Mouse (Mus musculus): ENCODE measurements around the gene Mapkapk5. TPM values are rescaled to one million over a fixed set of nuclear protein-coding genes. Genes with fewer than 3 reads are reported as not detected.

Mapkapk5 gene
- polyA plus RNA-seq, 2 experiments, result 60.4 to 110 TPM

DNA sequence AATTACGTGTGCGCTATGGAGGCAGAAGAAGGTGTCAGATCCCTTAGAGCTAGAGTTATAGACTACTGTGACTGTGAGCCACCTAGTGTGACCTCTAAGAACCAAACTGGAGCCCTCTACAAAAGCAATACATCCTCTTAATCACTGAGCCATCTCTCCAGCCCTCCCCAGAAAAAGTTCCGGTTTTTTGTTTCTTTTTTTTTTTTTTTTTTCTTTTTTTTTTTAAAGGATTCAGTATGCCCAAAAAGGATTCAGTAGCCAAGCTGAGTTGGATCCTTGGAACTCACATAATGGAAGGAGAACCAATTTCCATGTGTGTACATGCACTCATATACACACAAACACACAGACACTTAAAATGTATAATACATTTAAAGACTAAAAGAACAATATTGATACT, 2.3 kb downstream of the Mapkapk5 start:
- Histone ChIP-seq H3K27me3 (ENCODE audit: control insufficient read depth, insufficient read depth, low read length) (no peaks in the 10 kb centered on the region), H3K4me2 (replicated peaks; ENCODE audit: low read depth, low read length, severe bottlenecking) (no peak overlapping the region), H3K27ac (replicated peaks; ENCODE audit: low read depth, low read length) (no peak overlapping the region), H3K36me3 (ENCODE audit: control insufficient read depth, insufficient read depth, low read length) (peaks cover 11% of the 10 kb centered on the region), H3K9ac (ENCODE audit: low read depth, low read length, severe bottlenecking) (no peak overlapping the region), H3K9me3 (ENCODE audit: control insufficient read depth, low read length) (no peaks in the 10 kb centered on the region), H3K4me1 (ENCODE audit: control insufficient read depth, insufficient read depth, low read length) (peaks cover 12% of the 10 kb centered on the region), H3K4me3 (replicated peaks; ENCODE audit: low read length) (no peak overlapping the region)
- WGBS, result 79% methylated on average over 3 of the region's 3 CpGs
- TF ChIP-seq POLR2A (IDR thresholded peaks at IDR 0.05; ENCODE audit: borderline replicate concordance, extremely low read depth, insufficient read depth, insufficient read length), result no peak
- DNase-seq (ENCODE audit: low spot score), result no peak
- ATAC-seq (ENCODE audit: low FRiP score, low read depth), result no peak

DNA sequence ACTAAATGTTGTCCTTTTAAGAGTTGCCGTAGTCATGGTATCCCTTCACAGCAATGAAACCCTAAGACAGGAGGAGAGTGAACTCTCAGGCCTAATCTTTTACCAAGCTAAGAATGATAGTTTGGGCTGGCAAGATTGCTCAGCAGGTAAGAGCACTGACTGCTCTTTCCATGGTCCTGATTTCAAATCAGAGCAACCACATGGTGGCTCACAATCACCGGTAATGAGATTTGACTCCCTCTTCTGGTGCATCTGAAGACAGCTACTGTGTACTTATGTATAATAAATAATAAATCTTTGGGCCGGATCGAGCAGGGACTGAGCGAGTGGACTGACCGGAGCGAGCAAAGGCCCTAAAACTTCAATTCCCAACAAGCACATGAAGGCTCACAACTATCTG, 4.5 kb downstream of the Mapkapk5 start:
- peaks cover 7% of the 10 kb centered on the region for H3K4me1 ChIP-seq (ENCODE audit: control insufficient read depth, insufficient read depth, low read length)
- 89% methylated on average over 7 of the region's 7 CpGs for WGBS

DNA sequence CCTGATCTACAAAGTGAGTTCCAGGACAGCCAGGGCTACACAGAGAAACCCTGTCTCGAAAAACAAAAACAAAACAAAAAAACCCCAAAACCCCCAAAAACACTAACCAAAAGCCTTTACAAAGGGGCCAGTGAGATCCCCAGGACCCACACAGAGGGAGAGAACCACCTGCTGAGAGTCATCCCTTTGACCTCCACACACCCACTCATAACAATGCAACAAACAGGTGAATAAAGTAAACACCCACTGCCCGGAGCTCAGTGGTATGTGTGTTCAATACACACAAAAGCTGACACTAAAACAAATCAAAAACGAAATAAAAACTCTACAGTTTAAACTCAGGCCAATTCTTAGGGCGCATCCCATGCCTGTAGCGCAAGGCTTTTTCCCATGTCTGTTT, 5.6 kb downstream of the Mapkapk5 start:
- DNase-seq (ENCODE audit: low spot score) (no peak), ATAC-seq (ENCODE audit: low FRiP score, low read depth) (no peak)
- Histone ChIP-seq H3K36me3 (ENCODE audit: control insufficient read depth, insufficient read depth, low read length) (peaks cover 42% of the 10 kb centered on the region), H3K4me2 (replicated peaks; ENCODE audit: low read depth, low read length, severe bottlenecking) (no peak overlapping the region), H3K4me1 (ENCODE audit: control insufficient read depth, insufficient read depth, low read length) (peaks cover 7% of the 10 kb centered on the region), H3K9me3 (ENCODE audit: control insufficient read depth, low read length) (no peaks in the 10 kb centered on the region), H3K27ac (replicated peaks; ENCODE audit: low read depth, low read length) (no peak overlapping the region), H3K9ac (ENCODE audit: low read depth, low read length, severe bottlenecking) (no peak overlapping the region), H3K4me3 (replicated peaks; ENCODE audit: low read length) (no peak overlapping the region), H3K27me3 (ENCODE audit: control insufficient read depth, insufficient read depth, low read length) (no peaks in the 10 kb centered on the region)
- 95% methylated on average over 5 of the region's 5 CpGs for WGBS
- TF ChIP-seq POLR2A (IDR thresholded peaks at IDR 0.05; ENCODE audit: borderline replicate concordance, extremely low read depth, insufficient read depth, insufficient read length), result no peak

More for the DNA sequence above, 4.5 kb downstream of the Mapkapk5 start:
- no peak for TF ChIP-seq POLR2A (IDR thresholded peaks at IDR 0.05; ENCODE audit: borderline replicate concordance, extremely low read depth, insufficient read depth, insufficient read length)
- no peak for DNase-seq (ENCODE audit: low spot score)
- Histone ChIP-seq H3K9me3 (ENCODE audit: control insufficient read depth, low read length) (no peaks in the 10 kb centered on the region), H3K4me3 (replicated peaks; ENCODE audit: low read length) (no peak overlapping the region), H3K36me3 (ENCODE audit: control insufficient read depth, insufficient read depth, low read length) (peaks cover 30% of the 10 kb centered on the region), H3K27ac (replicated peaks; ENCODE audit: low read depth, low read length) (no peak overlapping the region), H3K27me3 (ENCODE audit: control insufficient read depth, insufficient read depth, low read length) (no peaks in the 10 kb centered on the region), H3K4me2 (replicated peaks; ENCODE audit: low read depth, low read length, severe bottlenecking) (no peak overlapping the region), H3K9ac (ENCODE audit: low read depth, low read length, severe bottlenecking) (no peak overlapping the region)
- no peak for ATAC-seq (ENCODE audit: low FRiP score, low read depth)

DNA sequence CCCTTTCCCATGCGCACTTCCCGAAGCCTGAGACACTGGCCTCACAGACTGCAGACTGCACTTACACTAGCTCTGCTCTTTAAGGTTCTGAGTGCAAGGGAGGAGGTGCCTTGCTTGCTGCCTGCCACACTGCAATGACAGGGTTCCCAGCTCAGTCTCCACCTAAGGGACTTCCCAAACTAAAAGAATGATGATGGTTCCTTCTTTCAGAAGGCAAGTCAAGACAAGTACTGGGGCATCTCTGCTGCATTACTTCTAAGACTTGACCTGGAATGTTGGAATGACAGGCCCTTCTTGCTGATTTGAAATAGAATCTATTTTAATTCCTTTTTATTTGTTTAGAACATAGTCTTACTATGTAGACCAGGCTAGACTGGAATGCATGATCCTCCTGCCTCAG, 8.1 kb downstream of the Mapkapk5 start:
- Histone ChIP-seq H3K4me3 (replicated peaks; ENCODE audit: low read length) (no peak overlapping the region), H3K4me2 (replicated peaks; ENCODE audit: low read depth, low read length, severe bottlenecking) (no peak overlapping the region), H3K9ac (ENCODE audit: low read depth, low read length, severe bottlenecking) (no peak overlapping the region), H3K27me3 (ENCODE audit: control insufficient read depth, insufficient read depth, low read length) (no peaks in the 10 kb centered on the region), H3K9me3 (ENCODE audit: control insufficient read depth, low read length) (no peaks in the 10 kb centered on the region), H3K4me1 (ENCODE audit: control insufficient read depth, insufficient read depth, low read length) (no peaks in the 10 kb centered on the region), H3K36me3 (ENCODE audit: control insufficient read depth, insufficient read depth, low read length) (peaks cover 65% of the 10 kb centered on the region), H3K27ac (replicated peaks; ENCODE audit: low read depth, low read length) (no peak overlapping the region)
- DNase-seq (ENCODE audit: low spot score) (no peak), ATAC-seq (ENCODE audit: low FRiP score, low read depth) (no peak)
- 94% methylated on average over 2 of the region's 2 CpGs for WGBS
- no peak for TF ChIP-seq POLR2A (IDR thresholded peaks at IDR 0.05; ENCODE audit: borderline replicate concordance, extremely low read depth, insufficient read depth, insufficient read length)

DNA sequence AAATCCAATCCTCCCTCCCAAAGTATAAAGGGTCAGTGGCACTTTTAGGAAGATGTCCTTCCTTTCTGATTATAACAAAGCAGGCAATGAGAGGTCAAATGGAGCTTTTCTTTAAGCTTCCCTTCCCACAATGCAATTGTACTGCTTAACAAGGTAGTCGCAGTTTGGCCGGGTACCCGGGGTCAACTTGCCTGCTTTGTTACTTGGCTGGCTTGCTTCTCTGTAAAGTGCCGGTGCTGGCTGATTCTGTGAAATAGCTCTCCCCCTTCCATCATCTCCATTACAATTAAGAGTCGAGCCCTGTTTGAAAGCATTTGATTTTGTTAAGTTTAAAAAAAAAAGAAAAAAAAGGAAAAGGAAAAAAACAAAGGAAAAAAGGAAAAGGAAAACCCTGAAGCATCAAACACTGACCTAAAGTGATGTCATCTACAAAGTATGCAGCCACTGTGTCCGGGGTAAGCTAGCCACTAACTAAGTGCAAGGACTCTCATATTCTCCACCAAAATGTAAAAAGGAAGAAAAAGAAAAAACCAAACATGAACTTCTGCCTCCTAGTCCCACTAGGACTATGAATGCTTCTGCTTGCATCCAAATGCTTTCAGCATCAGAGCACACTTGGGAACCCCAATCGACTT, 8.7 kb downstream of the Mapkapk5 start:
- ATAC-seq (ENCODE audit: low FRiP score, low read depth), result no peak
- WGBS, result 82% methylated on average over 7 of the region's 7 CpGs
- no peaks in the 10 kb centered on the region for H3K4me1 ChIP-seq (ENCODE audit: control insufficient read depth, insufficient read depth, low read length)

More for the DNA sequence above, 8.7 kb downstream of the Mapkapk5 start:
- no peak overlapping the region for H3K4me2 ChIP-seq (replicated peaks; ENCODE audit: low read depth, low read length, severe bottlenecking)
- no peak overlapping the region for H3K9ac ChIP-seq (ENCODE audit: low read depth, low read length, severe bottlenecking)
- no peaks in the 10 kb centered on the region for H3K27me3 ChIP-seq (ENCODE audit: control insufficient read depth, insufficient read depth, low read length)
- no peaks in the 10 kb centered on the region for H3K9me3 ChIP-seq (ENCODE audit: control insufficient read depth, low read length)
- H3K36me3 ChIP-seq (ENCODE audit: control insufficient read depth, insufficient read depth, low read length), result peaks cover 70% of the 10 kb centered on the region
- no peak for TF ChIP-seq POLR2A (IDR thresholded peaks at IDR 0.05; ENCODE audit: borderline replicate concordance, extremely low read depth, insufficient read depth, insufficient read length)
- DNase-seq (ENCODE audit: low spot score), result no peak
- no peak overlapping the region for H3K27ac ChIP-seq (replicated peaks; ENCODE audit: low read depth, low read length)
- H3K4me3 ChIP-seq (replicated peaks; ENCODE audit: low read length), result no peak overlapping the region
